Mouse (Mus musculus): Measurements from ENCODE around the gene Gbp7.

GRCm38 (mm10) chr3:142541391-142541790 is 11.2 kb downstream of the Gbp7 start:
- TF ChIP-seq CTCF (IDR thresholded peaks at IDR 0.05; ENCODE audit: low read depth): no peak
- no peak for TF ChIP-seq EP300 (IDR thresholded peaks at IDR 0.05; ENCODE audit: low read depth)
